Mouse (Mus musculus) T-helper 17 cell (primary cell): ENCODE data around the gene 1700061G19Rik.
"Not testable (repeated sequence)": the region's sequence is repeated elsewhere in the genome, so short reads cannot be mapped to it uniquely, and the experiment has no call there.

Experiments
- in situ Hi-C, 2 experiments: fragments of 300-600 bp; cut with MboI, MseI; formaldehyde crosslinking; loops; 1 replicate in 1 of 2; 2 replicates in 1 of 2; pipeline ENCODE4 v1.15.1; 2025; ENCODE audit warnings: high pct_unique_total_duplicates in 2 of 2

1700061G19Rik gene

GRCm38 (mm10) chr17:56870287-56870953 is 4.9 kb upstream of the 1700061G19Rik start:
- in situ Hi-C loops: no loop called here

GRCm38 (mm10) chr17:56871767-56872166 is 3.5 kb upstream of the 1700061G19Rik start:
- in situ Hi-C loops: no loop called here

- in situ Hi-C loops: no loop called here
Observed at GRCm38 (mm10) chr17:56872512-56872911, 2.8 kb upstream of the 1700061G19Rik start.

GRCm38 (mm10) chr17:56874237-56874636 is 1.0 kb upstream of the 1700061G19Rik start, which contains the start of gene Acsbg2:
Acsbg2 (minus strand) TSS chr17:56874447.
- in situ Hi-C loops: no loop called here

GRCm38 (mm10) chr17:56876465-56876864 is 1.2 kb downstream of the 1700061G19Rik start:
- in situ Hi-C loops: no loop called here

GRCm38 (mm10) chr17:56876981-56877380 is 1.7 kb downstream of the 1700061G19Rik start:
- in situ Hi-C loops: no loop called here

- in situ Hi-C loops: no loop called here
Observed at GRCm38 (mm10) chr17:56877426-56877825, 2.1 kb downstream of the 1700061G19Rik start.

GRCm38 (mm10) chr17:56883612-56884011 is 8.3 kb downstream of the 1700061G19Rik start:
- in situ Hi-C loops: no loop called here

GRCm38 (mm10) chr17:56884331-56884730 is 9.1 kb downstream of the 1700061G19Rik start:
- in situ Hi-C loops: no loop called here

- in situ Hi-C loops: no loop called here
Observed at GRCm38 (mm10) chr17:56884809-56885208, 9.5 kb downstream of the 1700061G19Rik start.

- in situ Hi-C loops: no loop called here
Observed at GRCm38 (mm10) chr17:56888050-56888449, 12.8 kb downstream of the 1700061G19Rik start.

GRCm38 (mm10) chr17:56890018-56890417 is 14.7 kb downstream of the 1700061G19Rik start:
- in situ Hi-C loops: loop anchor here in 1 of 2 experiments (5.0 kb wide), 1 partner anchor 67 kb away; no protein-coding TSS in a partner anchor

- in situ Hi-C loops: no loop called here
Observed at GRCm38 (mm10) chr17:56895368-56895918, 20.2 kb downstream of the 1700061G19Rik start.

GRCm38 (mm10) chr17:56896513-56897129 is 21.3 kb downstream of the 1700061G19Rik start:
- in situ Hi-C loops: no loop called here

- in situ Hi-C loops: no loop called here
Observed at GRCm38 (mm10) chr17:56897630-56898195, 22.4 kb downstream of the 1700061G19Rik start.

- in situ Hi-C loops: no loop called here
Observed at GRCm38 (mm10) chr17:56902698-56903097, 27.4 kb downstream of the 1700061G19Rik start.

GRCm38 (mm10) chr17:56906166-56906565 is 30.9 kb downstream of the 1700061G19Rik start:
- in situ Hi-C loops: no loop called here

GRCm38 (mm10) chr17:56907096-56907495 is 31.8 kb downstream of the 1700061G19Rik start:
- in situ Hi-C loops: no loop called here

- in situ Hi-C loops: no loop called here
Observed at GRCm38 (mm10) chr17:56907887-56908286, 32.6 kb downstream of the 1700061G19Rik start.

GRCm38 (mm10) chr17:56909764-56910163 is 34.5 kb downstream of the 1700061G19Rik start:
- in situ Hi-C loops: not testable (repeated sequence)

GRCm38 (mm10) chr17:56913023-56913422 is 37.7 kb downstream of the 1700061G19Rik start:
- in situ Hi-C loops: no loop called here

GRCm38 (mm10) chr17:56913444-56913843 is 38.2 kb downstream of the 1700061G19Rik start:
- in situ Hi-C loops: no loop called here
